Mouse (Mus musculus) c-Kit-positive CD71-positive TER-119-negative erythroid progenitor cells, embryonic 14.5 days (primary cell): ENCODE measurements around the gene Ece1.

ENCODE experiments used
- DNase-seq: peaks from one replicate; pipeline ENCODE4 v3.0.0-alpha.2; 2013; ENCODE audit warnings: low read depth

The Ece1 gene

DNA sequence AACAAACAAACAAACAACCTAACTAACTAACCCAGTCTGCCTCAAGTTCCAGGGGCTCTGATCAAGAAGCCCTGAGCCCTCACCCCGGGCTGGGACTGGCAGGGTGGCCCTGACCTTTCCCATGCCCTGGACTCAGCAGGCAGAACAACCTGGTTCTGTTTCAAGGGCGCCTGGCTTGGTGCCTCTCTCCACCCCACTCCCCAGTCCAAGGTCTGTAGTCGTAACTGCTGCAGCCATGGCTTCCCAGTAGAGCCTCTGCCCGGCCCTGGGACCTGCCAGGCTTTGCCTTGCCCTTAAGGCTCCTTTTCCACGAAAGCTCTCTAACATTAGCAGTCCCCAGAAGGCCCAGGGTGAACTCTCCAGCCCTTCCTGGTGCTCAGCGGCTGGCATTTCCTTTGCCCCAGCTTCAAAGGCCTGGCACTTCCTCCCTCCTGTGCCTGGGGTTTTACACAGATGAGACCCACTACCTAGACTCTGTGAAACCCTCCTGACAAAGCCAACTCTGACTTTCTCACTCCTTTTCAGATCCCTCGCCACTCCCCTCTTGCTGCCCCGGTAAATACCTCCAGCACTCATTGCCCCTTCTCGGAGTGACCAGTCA, 6.2 kb upstream of the Ece1 start:
- no peak for DNase-seq

DNA sequence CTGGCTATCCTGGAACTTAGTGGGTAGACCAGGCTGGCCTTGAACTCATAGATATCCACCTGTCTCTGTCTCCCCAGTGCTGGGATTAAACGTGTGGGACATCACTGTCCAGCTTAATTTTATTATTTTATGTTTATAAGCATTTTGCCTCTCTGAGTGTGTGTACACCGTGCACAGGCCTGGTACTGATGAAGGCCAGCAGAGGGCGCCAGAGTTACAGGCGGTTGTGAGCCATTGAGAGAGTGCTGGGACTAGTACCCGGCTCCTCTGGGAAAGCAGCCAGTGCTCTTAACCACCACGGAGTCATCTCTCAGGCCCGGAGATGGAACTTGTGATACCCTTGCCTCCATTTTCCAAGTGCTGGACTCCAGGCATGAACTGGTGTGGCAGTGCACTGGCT, 4.9 kb upstream of the Ece1 start:
- peak; percentile 54 for DNase-seq

DNA sequence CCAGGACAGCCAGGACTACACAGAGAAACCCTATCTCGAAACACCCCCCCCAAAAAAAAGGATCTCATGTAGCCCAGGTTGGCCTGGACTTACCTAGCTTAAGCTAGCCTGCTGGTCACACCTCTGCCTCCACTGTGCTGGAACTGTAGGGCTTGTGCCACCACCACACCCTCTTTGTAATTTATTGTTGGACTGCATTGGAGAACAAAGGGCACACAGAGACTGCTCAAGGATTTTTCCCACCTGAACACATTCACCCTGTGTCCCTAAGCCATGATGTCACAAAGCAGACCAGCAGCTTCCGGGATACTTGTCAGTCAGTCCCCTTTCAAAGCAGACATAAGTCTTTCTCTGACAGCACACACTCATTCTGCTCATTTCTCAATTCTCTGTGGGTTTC, 3.7 kb upstream of the Ece1 start:
- DNase-seq: no peak

DNA sequence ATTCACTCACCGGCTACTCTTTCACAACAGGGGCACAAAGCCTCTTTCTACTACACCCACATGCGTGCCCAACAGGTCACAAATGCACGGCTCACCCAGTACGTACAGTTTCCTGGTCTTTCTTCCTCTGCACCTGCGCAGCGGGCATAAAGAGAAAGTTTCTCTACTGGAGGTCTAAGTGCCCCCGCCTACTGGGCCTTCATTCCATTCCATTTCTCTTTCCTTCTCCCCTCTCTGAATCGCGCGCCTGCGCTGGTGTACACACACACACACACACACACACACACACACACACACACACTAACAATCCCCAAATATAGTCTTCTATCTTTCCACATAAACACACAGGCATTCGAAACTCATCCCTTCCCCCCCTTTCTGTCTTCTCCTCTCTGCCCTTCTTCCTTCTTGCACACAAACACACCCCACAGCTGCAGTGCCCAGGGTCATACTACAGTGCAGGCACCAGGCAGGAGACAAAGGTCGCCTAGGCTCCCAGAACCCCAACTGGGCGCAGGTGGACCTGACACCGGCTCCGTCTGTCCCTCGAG, 501 bp upstream of the Ece1 start:
- no peak for DNase-seq

DNA sequence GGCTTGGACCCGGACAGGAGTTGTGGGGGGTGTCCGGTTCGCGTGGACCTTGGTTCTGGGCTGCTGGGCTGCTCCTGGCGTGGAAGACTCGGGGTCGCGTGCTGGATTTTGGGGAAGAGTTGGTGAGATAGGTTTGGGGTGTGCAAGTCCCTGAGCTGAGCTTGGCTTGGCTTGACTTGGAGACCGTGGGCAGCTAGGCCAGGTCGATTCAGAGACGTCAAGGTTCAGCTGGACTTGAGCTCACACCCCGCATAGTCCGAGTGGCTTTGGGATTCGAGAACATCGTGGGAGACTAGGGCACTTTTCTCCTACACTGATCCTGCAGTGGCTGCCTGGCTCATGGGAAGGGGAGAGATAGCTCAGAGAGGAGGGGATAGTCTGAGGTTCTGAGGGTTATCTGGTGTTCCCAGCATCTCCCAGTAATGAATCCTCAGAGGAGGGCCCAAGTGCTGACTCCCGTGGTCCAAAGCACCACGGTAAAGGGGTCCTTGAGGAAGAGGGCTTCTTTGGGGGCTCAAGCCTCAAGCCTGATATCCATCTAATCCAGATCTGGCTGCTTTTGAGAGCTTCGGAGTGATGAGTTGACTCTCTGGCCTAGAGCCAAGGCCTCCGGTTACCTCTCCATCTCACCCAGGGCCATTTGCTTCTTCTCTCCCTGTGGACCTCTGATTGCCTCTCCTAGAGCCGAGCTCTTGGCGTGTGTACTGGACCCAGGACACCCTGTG, 641 bp downstream of the Ece1 start:
- no peak for DNase-seq

DNA sequence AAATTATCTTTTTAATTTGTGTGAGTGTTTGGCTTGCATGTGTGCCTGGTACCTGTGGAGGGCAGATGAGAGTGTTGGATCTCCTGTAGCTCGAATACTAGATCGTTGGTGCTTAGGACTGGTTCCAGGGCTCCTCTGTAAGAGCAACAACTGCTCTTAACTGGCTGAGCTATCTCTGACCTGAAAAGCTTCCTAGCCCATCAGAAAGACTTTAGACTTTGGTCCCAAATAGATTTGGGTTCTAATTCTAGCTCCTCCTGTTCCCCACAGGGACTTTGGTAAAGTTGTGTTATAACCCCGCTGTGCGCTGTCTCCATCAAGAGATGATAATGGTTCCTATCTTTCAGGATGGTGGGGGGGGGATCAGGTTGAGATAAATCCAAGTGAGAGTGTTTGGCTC, 2.0 kb downstream of the Ece1 start:
- no peak for DNase-seq

DNA sequence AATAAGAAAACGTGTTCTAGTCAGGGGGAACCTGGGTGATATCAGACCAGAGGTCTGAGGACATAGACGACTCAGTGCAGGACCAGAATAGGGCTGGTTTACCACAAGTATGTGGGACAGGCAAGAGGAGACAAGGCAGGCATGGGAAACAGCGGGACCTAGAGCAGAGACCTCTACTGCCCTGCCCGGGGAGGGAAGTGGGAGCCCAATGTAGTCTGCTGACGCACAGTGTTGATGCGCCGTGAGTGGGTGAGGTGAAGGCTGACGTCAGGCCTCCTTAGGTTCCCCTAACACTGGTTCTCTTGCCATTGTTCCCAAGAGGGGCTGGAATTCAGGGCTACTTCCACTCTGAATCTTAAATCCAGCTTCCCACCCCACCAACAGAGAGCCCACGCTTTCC, 2.7 kb downstream of the Ece1 start:
- no peak for DNase-seq

DNA sequence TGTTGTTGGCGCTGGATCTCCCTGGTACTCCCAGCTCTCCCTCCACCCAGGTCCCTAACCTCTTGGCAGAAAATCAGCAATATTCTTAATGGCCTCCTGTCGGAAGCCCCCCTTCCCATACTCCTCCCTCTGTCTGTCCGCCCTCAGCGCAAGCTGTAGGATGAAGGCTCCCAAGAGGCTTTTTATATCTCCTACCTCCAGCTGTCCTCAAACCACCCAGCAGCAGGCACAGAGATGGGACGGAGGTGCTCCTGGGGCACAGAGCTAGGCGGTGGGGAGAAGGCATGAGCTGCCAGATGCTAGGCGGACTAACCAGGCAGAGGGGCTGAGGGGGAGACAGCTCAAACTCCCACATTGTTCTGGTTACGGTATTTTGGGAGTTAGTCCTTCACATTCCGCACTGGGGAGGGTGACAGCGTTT, 3.2 kb downstream of the Ece1 start:
- no peak for DNase-seq

DNA sequence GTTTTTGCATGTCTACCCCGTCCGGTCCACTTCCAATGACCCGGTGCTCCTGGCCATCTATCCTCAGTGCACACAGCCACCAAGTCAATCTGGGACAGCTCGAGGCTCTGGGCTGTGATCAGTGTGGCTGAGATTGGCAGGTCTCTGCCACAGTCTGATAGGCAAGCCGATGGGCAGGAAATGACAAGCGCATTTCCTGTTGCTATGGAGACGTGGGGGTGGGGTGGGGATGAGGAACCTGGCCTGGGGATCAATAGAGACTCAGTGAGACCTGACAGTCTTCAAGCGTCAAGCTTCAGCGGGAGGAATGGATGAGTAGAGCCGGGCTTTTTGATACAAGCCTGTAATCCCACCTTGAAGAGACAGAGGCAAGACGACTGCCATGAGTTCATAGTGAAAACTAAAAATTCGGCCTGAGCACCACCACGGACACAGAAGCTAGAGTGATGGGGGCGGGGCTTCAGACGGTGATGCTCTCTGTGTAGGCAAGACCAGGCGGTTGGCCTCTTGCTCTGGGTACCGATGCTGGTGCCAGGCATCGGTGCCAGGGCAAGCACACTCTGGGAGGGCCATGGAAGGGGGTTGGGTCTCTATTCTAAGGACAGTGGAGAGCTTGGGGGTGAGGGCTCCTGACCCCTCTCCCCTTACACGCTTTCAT, 4.3 kb downstream of the Ece1 start:
- no peak for DNase-seq

DNA sequence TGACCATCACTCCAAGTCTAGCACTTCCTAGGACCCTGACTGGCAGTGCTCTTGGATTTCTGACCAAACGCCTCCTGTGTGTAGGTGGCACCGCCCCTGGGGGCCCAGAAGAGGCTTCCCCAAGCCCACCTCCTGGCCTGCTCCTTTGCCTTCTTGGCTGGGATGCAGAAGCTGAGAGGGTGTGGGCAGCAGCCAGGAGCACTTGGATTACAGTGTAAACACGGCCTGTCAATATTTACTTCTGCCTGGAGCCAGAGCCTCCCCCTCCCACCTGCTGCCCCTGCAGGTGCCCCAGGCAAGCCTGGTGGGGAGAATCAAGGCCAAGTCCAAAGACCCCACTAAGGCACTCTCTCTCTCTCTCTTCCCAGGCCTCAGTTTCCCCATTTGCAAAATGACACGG, 5.2 kb downstream of the Ece1 start:
- DNase-seq: no peak

DNA sequence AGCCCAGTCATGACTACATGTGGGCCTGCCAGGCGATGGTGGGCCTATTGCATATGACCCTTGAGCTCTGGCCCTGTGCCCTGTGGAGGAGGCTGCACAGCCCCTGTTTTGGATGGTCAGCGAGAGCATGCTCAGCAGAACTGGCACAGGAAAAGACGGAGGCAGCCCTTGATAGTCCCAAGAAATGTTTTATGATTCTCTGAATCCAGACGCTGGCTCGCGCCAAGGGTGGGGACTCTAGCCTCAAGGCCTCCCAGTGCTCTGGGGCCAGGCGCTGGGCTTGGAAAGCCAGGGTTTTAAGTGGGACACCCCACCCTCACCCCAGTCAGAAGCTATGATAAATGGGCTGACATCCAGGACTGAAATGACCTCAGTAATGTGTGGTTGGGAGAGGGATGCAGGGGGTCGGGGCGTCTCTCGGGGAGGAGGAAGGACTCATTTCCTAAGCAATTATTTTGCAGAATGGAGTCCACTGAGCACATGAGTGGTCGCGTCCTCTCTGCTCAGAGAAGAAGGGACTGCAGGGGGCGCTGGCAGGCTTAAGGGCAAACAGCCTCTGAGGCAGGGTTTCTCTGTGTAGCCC, 5.7 kb downstream of the Ece1 start:
- DNase-seq: no peak

DNA sequence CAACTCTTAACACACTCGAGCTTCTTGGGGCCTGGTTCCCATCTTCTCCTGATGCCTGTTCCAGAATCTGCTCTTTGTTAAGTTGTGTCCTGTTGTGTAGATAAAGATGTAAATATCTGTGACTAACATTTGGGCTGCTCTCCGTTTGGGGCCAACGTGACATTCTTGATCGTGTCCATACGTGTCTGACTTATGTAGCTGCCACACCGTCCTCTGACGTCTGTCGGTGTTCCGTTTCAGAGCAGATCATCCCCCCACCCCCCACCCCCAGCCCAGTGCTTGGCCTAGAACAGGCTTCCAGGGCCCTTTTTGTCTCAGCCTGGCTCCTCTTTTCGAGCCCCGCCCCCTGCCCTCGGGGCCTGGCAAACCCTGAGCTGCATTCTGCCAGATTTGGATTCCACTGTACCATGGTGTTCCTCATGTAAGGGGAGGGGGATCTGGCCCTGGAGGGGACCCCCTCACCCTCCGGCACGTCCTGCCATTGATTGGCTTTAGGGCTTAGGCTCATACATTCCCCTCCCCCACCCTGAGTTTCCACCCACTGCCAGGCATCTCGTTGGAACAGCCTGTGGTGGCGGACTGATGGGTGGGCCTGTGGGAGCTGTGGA, 7.7 kb downstream of the Ece1 start:
- DNase-seq: no peak

DNA sequence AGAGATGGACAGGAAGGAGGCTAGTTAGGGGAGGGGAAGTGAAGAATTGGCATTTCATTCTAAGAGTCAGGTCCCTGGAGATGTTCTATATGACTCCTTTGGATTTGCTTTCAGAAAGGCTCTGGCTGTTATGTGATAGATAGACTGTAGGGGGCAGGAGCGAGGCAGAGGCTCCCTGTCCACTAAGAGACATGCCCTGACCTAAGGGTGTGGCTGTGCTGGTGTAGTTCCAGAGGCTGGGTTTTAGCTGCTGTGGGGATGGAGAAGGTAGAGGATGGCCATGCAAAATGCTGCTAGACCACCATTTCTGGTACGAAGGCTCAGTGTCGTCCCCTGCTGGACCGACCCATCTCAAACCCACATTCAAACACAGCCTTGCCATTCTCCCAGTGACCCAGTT, 8.9 kb downstream of the Ece1 start:
- no peak for DNase-seq

DNA sequence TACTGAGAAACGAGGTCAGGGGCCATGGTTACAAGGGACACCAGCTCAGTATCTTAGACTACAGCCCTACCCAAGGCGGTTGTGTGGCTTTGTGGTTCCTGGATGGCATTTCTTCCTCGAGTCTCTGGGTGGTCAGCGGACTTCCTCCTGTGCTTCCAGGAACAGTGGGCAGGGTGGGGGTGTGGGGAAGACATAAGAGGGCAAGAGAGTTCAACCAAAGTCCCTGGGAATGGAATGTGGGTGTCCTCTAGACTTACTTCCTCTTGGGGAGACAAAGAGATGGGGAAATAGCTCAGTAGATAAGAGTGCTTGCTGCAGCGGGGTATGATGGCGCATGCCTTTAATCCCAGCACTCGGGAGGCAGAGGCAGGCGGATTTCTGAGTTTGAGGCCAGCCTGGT, 9.4 kb downstream of the Ece1 start:
- DNase-seq: no peak

DNA sequence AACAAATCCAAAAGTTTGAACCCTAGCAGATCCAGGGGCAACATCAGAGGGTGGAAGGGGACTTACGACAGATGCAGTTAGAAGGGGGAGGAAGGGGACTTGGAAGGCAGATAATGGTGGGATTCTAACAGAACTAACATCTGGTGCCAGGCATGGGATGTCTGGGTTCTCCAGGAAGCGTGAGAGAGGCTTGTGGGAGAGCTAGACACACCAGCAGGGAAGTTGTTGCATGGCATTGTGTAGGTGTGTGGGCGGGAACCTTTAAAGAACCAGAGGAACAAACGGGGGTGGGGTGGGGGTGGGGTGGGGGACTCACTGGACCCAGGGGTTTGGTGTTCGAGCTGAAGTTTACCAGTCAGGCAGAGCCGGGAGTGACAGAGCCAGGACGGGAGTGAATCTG, 12.3 kb downstream of the Ece1 start:
- no peak for DNase-seq

DNA sequence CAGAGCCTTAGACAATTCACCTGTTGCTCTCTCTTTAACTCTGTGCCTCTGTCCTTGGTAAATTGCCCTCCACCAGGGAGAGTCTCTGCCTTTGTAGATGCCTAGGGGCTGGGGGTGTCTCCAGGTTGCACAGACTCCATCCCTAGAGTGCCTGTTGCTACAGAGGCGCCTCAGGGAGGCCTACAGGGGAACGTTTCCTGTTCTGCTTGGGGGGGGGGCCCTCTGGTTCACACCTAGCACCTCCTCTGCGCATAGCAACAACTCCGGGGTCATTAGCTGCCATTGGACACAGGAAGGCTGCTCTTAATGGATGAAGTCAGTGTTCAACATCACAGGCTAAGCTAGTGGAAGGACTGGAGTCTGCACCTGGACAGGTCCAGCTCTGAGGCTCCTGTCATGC, 12.8 kb downstream of the Ece1 start:
- no peak for DNase-seq

DNA sequence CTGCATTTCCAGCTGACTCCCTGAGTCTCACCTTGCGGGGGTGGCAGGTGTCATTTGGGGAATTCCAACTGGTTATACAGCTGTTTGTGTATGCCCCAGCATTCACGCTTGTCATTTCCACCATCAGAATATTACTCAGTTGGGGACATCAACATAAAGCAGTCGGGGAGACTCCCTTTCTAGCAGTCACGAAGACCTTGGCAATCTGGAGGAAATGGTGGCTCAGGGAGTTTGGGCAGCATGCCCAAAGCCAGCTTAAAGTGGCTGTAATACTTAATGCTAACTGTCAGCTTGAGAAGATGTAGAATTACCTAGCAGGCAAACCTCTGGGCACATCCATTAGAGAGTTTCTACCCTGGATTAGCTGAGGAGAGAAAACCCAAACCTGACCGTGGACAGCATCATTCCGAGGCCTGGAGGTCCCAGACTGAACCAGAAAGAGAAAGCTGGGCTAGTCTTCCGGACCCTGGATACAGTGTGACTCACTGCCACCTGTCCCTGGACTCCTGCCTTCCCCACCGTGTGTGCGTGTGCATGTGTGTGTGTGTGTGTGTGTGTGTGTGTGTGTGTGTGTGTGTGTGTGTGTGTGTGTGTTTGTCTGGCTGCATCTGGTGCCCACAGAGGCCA, 13.5 kb downstream of the Ece1 start:
- no peak for DNase-seq

DNA sequence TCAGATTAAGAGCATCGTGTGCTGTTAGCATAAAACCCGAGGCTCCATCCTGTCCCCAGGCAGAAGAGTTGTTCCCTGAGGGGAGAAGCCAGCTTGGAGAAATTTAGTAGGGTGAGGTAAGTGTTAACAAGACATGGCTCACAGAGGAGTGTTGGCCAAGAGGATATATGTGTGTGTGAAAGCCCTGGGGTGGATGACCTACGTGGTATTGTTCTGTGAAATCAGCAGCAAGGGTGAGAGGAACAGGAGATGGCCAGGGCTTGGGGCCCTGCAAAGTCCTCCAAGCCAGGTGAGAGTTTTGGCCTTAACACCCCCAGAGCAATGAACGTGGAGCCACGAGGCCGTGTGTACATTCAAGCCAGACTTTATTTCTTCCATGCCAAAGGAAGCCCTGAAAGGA, 14.8 kb downstream of the Ece1 start:
- DNase-seq: no peak

DNA sequence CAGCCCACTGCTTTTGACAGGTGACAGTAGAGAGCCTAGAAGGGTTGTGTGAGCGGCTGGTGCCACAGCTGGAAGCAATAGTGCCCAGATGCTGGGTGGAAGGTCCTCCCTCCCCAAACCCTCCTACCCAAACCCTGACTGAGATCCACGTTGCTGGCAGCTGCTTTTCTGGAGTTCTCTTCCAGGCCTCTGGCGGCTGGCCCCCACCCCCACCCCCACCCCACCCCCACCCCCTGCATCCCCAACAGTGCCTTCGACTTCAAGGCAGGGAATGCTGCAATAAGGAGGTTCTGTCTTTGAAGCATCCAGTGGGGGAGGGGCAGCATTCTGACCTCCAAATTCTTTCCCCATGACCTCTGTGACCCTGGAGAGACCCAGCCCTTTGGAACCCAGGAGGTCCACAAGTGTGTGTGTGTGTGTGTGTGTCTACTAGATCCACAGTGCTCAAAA, 15.4 kb downstream of the Ece1 start:
- no peak for DNase-seq

DNA sequence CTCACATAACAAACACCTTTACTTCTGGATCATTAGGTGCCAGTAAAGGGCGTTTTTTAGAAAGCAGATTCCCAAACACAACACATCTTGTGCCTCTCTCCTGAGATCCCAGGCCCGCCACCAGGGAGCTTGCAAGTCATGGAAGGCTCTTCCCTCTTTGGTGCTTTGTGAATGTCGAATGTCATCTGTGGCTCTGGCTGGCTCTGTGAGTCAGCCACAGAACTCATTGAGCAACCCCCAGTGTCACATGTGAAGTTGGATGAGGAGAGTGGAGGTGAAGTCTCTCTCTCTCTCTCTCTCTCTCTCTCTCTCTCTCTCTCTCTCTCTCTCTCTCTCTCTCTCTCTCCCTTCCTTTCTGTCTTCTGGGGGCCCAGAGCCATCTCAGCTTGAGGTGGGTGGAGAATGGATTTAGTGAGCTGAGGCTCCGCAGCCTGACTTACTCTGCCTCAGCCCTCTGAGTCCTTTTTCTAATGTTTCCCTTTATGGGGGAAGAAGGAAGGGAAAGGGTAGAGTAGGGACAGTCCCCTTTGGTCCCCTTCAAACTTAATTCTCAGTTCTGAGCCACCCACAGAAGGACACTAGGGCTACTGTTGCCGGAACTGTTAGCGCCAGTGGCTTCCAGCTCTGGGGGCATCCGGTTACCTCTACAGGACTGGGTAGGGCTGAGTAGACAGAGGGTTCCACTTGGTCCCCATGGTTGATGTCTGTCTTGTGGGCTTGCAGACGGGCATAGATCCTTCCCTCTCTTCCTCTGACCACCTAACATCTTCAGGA, 17.5 kb downstream of the Ece1 start:
- no peak for DNase-seq

DNA sequence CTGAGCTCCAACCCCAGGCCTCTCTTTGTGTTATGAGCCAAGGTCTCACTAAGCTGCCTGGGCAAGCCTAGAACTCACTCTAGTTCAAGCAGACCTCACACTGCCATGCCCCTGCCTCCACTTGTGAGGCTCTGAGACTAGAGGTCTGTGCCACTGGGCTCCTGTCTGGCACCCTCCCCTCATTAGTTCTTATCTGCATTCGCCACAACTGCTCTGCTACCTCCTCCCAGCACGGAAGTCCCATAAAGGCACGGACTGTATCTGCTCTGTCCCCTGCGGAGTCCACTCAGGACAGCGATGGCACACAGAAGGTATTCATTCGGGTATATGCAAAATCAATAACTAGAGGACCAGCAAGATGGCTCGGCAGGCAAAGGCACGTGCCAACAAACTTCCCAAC, 19.4 kb downstream of the Ece1 start:
- no peak for DNase-seq
